Mouse (Mus musculus): Measurements from ENCODE around the gene Mrpl49.
A peak's percentile ranks its signal among the peaks of the same experiment; 100 is the strongest.

Mrpl49 gene

DNA sequence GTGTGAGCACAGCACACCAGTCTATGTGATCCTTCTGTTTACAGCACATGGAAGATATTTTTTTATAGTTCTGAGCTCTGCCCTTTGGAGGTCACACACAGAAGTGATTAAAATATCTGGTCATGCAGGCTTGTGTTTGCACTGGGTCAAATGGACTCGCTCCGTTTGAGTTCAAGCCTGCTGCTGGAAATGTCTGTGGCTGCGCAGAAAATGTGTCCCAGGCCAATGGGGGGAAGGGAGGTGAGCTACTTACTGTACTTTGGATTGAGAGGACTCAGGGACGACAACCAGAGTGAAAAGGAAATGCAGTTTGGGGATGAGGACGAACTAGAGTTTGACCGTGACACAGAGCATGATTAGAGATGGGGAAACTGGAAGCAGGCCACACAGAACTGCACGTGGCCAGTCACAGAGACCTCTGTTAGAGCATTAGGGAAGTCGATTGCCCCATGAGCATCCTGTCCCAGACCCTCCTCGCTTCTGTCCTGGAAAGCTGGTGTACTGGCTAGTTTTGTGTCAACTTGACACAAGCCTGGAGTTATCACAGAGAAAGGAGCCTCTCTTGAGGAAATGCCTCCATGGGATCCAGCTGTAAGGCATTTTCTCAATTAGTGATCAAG is 21.5 kb downstream of the Mrpl49 start:
- DNase-seq = no peak

DNA sequence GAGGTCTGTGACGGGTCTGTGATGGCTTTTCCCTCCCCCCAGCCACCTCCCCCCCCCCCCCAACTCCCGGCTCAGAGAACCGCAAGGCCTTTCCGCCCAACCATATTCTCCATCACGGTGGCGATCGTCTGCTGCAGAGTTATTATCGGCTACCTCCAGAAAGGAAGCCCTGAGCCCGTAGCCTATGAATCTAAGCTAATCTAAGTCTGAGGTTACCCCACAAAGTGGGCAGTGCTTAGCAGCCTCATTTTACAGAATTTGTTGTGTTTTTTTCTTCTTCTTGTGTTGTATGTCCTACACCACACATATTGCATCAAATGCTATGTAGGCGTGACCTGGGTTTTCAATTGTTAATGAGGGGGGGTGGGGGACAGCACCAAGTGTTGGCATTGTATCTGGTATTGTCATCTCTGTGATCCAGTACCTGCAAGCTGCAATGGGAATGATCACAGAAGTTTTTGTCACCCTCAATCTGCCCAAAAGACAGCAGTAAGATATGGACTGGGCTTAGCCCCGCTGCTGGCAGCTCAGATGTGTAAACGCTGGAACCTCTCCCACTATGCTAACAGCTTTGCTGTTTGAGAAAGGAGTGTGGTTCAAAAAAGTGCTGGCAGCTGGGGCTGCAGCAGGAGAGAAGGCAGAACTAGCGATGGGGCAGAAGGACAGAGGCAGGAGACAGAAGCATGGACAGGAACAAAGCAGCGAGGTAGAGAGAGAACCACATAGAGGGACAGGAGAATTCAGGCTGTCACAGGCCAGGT is 26.9 kb downstream of the Mrpl49 start:
- DNase-seq = no peak

DNA sequence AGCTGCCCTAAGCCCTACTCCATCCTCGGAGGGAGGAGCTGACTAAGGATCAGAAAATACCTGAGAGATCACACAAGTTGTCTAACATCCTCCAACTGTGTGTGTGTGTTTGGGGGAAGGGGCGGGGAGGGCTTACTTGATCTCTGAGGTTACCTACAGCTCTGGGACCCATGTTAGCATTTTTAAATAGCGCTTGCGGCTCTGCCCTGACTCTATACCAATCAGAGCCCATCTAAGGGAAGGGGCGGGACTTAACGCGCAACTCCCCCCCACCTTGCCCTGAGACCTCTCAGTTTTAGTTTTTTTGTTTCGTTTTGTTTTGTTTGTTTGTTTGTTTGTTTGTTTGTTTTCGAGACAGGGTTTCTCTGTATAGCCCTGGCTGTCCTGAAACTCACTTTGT is 28.2 kb downstream of the Mrpl49 start:
- no peak for DNase-seq

DNA sequence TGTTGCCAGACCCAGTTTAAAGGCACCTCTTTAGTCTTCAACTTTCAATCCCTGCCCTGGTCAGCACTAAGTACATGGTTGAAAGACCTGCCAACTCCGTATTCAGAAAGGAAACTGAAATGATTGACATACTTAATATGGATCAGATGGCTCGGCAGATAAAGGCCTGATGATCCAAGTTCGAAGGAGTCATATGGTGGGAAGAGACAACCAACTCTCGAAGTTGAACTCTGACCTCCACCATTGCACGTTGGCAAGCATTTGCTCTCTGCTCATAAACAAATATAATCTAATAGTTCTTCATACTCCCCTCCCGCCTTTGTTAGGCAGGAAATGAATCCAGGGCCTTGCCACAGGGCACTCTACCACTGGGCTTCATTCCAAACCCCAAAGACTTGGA is 28.6 kb downstream of the Mrpl49 start:
- DNase-seq = no peak

DNA sequence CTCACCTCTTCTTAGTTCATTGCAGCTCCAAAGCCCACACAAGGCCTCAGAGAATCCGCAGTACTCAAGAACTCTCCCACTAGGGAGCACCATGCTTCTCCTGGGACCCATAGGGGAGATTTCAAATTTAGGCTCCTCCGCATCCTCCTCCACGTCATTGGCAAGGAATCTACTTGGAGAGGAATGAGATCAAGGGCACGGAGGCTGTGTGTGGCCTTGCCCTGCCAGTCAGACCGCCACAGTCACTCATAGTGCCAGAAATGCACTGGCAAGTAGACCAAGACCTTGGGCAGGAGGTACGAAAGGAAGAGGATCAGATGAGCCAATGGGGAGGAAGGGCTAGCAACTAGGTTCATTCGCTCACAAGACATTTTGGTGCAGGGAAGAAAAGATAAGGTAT is 33.7 kb downstream of the Mrpl49 start:
- DNase-seq = no peak

DNA sequence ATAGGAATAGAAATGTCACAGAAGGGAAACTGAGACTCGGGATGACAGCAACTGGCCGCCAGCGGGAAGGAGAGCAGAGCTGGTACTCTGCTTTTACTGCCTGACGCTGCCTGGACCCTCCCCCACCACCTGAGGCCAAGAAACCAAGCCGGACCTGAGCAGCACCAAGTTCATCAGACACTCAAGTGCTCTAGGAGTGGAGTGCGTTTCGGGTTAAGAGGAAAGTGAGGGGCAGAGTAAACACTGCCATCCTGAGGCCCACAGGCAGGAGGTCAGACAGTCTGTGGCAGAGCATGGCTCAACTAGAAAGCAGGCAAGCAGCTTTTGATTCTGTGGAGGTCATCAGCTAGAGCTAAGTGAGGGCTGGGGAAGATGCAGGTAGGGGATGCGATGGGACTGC is 34.5 kb downstream of the Mrpl49 start:
- peak in 1 of 2 experiments; percentile 46 for DNase-seq

DNA sequence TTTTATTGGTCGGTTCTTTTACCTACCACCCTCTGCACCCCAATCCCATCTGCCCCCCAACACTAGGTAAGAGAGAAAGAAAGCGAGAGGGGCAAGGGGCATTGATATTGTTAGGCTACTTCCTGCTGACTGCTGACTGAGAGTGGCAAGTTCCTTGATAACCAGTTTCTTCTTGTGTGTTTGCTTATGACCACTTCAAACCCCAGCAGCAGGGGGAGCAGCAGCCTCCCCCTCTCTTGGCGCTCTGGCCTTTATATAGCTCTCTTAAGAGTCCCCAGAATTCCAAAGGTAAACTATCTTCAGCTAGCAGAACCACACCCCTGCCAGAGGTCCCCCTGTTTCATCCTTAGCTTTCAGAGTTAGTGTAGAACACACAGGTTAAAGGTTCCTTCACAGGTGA is 37.3 kb downstream of the Mrpl49 start:
- no peak for DNase-seq

DNA sequence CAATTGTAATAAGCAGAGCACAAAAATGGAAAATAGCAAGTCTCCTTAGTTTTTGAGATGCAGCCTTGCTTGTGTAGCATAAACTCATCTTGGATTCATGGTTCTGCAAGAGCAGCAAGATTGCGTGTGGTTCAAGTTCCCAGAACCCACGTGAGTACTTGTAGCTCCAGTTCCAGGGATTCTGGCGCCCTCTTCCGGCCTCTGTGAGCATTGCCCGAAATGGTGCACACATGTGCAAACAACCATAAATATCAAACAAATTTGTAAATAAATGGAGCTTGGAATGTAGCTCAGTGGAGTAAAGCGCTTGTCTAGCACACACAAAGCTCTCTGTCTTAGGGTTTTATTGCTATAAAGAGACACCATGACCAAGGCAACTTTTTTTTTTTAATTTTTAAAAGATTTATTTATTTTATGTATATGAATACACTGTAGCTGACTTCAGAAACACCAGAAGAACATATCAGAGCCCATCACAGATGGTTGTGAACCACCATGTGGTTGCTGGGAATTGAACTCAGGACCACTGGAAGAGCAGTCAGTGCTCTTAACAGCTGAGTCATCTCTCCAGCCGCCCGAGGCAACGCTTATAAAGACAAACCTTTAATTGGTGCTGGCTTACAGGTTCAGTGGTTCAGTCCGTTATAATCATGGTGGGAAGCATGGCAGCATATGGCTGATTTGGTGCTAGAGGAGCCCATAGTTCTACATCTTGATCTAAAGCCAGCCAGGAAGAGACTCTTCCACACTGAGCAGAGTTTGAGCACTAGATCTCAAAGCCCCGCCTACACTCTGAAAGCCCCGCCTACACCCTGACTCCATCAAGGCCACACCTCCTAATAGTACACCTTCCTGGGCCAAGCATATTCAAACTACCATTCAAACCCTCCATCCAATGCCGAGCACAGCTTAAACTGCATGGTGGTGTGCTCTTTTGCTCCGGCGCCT is 39.2 kb downstream of the Mrpl49 start:
- DNase-seq = peak; percentile 87 to 91

DNA sequence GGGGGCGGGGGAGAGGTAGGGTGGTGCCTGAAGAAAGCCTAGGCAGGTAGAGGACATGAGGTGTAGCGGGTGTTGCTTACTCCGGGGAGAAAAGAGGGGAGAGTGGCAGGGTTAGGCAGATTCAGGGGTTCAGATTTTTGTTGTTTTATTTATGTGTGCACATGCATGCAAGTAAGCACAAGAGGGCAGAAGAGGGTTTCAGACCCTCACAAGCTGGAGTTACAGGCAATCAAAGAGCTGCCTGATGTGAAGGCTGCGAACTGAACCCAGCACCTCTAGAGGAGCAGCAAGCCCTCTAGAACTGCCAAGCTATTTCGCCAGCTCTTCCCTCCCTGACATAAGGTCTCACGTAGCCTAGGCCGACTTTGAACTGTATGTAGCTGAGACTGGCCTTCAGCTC is 41.1 kb downstream of the Mrpl49 start:
- no peak for DNase-seq

DNA sequence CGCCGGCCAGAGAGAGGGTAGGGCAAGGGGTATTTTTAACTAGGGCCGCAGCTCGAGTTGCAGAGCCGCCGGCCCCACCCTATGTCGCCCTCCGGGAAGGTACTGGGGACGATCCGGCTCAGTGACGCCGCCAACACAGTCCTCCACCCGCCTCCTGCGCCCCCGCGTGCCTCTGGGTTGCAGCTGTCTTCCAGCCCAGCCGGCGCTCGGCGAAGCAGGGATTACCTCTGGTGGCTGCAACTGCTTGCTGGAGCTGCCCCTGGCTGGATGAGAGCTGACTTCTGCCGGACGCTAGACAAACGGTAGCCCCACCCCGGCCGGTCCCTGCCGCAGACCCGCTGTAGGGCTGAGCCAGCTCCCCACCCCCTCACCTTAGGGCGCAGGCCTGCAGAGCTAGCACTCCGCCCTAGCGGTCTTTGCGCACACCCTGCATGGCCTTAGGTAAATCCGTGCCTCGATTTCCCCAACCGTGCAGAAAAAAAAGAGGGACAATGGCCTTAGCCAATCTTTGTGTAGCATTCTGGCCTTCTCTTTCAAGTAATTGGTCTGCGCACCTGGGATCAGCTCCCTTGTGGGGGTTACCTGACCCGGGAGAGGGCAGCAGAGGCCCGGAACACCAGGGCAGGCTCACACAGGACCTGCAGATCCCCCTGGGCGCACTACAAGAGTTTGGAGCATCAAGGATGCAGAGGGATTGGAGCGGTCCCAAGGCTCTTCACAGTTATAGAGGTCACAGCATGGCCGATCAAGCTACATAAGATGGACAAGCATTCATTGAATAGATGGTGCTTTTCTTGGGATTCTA is 41.9 kb downstream of the Mrpl49 start, which contains the start of gene Capn1:
Gene Capn1, minus strand, starts transcription at position 387 of the 805 bp plus-strand sequence.
- DNase-seq = peak; percentile 65 to 68

DNA sequence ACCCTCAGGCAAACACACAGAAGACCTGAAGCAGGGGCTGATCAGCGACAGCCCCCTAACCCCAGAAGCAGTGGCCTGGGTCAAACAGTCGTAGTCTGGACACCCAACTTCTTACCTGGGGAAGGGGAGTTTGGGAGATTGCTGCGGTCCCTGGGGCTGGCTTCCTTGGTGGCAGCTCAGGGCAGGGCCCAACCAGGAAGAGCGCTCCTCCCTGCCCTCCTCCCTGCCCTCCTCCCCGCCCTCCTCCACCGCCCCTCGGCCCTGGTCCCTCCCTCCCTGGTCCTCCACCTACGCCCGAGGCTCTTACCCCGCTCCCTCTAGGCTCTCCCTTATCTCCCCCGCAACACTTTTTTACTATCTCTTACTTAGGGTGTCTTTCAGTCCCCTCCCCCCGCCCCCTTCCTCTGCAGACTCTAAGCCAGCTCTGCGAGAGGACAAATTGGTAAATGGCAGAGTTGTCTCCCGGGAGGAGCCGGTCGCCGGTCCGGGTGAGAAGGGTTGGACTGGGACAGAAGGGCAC is 42.5 kb downstream of the Mrpl49 start:
- DNase-seq = peak; percentile 44 to 46

DNA sequence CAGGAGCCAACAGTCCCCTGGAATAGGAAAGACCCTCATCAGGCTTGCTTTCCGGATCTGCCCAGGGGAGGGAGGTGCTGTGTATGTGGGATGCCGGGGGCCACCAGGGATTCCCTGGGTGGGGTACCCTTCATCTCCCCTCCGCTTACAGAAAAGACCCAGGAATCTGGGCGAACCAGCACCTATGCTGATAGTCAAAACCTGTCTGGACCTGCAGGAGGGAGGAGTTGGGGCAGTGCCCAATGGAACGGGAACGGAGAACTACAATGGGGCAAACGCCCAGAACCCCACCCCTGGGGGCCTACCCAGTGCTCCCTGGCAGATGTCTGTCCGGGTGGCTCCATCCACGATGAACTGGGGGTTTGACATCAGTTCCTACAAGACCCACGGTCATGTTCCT is 43.9 kb downstream of the Mrpl49 start:
- no peak for DNase-seq

DNA sequence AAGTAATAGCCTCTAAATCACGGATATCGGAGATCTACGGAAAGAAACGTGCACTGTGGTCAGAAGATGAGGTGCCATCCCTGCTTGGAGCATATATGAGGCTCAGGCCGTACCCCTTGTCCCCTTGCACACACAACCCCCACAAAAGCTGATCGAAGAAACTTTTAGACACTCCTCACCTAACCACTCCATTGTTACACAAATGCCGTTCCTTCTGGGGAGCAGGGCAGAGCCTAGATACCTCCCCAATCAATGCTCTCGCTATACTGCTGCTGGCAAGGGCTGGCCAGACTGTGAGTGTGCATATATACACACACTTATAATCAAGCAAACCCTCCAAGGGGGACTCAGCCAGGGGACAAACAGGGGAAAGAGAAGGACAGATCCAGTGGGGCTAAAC is 48.4 kb downstream of the Mrpl49 start:
- no peak for DNase-seq

DNA sequence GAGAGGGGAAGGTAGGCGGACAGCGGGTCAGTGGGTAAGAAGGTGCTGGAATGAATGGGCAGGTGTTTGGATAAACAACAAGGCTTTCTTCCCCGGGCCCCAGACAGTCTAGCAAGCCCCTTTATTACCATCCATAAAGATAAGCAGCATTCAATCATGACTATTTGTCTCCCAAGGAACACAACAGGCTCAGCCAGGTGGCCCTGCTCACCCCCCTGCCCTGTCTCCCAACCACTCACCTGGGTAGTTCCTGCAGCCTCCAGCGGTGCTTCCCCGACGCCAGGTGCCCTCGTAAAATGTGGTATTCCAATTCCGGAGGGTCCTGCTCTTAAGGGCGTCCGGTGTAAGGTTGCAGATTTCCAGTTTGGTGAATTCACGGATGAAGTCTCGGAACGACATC is 50.6 kb downstream of the Mrpl49 start:
- DNase-seq = no peak

DNA sequence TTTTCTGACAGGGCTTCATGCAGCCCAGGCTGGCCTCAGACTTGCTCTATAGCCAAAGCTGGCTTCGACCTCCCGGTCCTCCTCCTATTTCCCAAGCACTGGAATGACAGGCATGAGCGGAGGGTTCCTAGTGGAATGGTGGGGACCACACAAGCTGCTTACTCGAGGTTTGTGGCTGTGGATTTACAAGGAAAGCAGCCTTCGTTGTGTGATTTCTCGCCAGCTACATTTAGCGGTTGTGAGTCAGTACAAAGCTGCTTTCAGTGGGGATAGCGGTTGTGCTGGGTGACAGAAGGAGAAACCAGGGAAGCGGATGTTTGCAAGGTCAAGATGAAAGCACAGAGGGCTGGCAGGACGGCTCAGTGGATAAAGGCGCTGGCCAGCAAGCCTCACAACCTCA is 52.0 kb downstream of the Mrpl49 start:
- DNase-seq = no peak
